Mouse (Mus musculus) megakaryocyte progenitor cell, adult 5-6 weeks (primary cell): ENCODE results near the gene Zc2hc1b. TPM values are rescaled to one million over a fixed set of nuclear protein-coding genes. Genes with fewer than 3 reads are reported as not detected.

ENCODE experiments used
- ATAC-seq: replicated peaks from 2 replicates; pipeline ENCODE4 v1.8.0; 2016; ENCODE audit warnings: mild to moderate bottlenecking, moderate TSS enrichment, inconsistent platforms; ENCODE audit not compliant: poor library complexity
- total RNA-seq, 2 experiments: library from RNA; stranded (forward) in 1 of 2; stranded (reverse) in 1 of 2; fragments of 157-497, 149-512 nt in 1 of 2; fragments of 200-1000 nt in 1 of 2; gene quantifications; 2 replicates each; pipeline versions ENCODE4 v1.2.3 to v1.2.4; 2015 to 2017

The Zc2hc1b gene
- total RNA-seq, 2 experiments from 2014 or later: not detected

DNA sequence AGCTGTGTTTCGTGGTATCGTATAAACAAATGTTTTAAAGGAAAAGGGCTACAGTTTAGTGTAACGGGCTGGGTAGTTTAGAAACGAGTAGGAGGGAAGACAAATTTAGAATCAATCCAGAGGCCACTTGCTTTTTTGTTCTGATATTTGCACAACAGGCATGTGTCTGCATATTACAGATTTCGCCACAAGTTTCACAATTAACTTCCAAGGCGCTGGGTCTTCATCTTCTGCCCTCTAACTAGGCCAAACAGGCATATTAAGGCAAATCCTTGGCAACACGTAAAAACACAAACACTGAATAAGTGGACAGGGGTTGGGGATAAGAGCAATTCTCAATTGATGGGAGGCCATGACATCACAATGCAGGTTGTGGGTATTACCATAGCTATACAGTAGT is 2.0 kb downstream of the Zc2hc1b start:
- ATAC-seq: peak; percentile 62

DNA sequence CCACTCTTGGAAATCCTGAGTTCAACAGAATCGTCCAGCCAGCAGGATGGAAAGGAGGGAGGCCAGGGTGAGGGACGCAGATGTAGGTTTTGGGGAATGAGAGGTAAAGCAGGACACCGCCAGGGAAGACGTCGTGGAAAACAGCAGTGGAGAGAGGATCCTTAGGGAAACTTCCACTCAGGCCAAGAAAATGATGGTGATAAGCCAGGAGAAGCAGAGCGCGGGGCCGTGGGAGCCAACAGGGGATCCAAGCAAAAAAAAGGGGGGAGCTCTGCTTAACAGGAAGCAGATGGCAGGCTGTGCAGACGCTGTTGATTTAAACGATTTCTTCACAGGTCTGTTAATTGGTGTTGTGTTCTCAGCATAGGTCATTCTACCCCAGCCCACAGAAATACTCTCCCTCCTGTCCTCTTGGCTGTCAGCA is 5.0 kb downstream of the Zc2hc1b start:
- ATAC-seq: peak; percentile 77

DNA sequence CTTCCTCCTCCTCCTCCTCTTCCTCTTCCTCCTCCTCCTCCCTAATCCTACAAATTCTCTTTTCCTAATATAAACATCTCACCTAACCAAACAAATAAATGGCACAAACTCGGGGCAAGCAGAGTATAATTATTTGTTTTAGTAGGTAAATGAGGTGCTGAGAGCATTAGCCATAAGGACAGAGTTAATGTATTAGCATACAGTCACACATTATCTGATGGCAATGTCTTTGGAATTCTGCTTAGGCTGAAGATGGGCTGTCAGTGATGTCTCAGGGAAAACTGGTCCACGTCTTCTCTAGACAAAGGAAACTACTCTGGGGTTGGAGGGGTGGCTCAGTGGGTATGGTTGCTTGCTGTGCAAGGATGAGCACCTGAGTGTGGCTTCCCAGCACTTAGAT is 6.4 kb downstream of the Zc2hc1b start:
- no peak for ATAC-seq

DNA sequence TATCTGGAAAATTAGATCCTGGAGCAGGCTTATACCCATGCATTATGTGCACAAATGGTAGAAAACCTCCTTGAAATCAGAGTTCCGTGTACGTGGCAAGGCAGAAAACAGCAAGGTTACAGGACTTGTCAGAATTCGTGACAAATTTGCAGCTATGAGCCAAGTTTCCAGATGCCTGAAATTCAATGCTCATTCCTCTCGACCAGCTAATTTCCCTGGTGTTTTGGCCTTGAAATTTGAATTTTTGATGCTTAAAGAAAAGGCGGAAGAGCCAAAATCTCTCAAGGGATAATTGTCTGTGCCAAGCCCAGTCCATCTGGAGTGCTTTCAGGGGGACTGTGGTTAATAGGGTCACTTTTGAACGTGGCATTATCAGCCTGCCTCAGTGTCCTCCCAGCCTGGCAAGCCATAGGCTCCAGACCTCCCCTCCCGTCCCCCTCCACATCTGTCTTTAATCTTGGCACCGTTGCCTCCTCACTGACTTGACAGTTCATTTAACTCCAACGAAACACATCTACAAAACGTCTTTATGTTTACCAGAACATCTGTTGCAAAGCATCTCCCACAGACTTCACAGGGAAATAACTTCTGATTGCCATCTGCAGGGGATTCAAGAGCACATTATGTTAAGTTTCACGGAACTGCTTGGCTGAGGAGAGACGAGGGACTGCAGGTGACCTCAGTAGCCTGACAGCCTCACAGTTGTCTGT is 6.9 kb downstream of the Zc2hc1b start:
- ATAC-seq: no peak

DNA sequence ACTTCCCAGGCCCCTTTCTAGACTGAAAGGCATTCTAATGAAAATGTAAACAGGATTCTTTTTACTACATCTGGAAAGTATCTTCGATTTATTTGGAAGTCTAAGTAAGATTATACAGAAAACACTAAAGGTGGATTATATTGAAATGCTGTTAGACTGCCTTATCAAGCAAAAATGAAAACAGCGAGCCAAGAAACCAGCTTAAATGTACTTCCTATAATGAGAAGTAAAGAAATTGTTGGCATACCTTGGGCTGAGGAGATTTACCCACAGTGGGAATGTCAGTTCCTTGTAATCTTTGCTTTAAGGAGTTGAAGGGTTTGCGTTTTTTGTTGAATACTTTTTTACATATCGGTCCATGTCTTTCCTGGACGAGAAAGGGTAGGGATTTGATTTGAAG is 9.4 kb downstream of the Zc2hc1b start:
- no peak for ATAC-seq

DNA sequence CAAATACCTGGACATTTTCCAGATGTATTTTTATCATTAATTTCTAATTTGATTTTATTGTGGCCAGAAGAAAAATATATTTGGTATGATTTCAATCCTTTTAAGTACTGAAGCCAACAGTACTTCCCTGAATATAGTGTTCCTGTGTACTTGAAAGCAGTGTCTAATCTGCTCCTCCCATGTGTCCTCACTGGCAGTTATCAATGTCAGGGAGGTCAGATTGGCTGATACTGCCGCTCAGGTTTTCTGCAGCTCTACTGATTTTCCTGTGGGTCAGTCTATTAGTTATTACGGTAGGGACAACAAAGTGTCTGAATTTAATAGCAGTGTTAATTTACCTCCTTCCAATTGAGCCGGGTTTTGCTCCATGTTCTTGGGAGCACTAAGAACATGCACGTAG is 15.8 kb downstream of the Zc2hc1b start:
- ATAC-seq: peak; percentile 46; the same call in 1 of the 2 replicates

DNA sequence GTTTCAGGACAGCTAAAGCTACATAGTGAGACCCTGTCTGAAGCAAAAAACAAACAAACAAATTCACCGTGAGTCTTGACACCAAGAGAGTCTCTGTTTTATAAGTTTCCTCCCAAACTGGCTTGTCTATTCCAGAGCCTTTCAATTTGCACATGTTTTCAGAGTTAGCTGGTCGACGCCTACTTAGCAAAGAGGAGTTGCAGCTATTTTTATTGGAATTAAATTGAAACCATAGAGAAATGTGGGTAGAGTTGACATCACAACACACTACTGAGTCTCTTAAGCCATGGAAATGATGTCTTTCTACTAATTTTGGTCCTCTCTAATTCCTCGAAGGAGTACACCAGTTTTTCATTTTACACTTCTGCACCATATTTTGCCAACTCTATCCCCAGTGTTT is 16.9 kb downstream of the Zc2hc1b start:
- ATAC-seq: no peak

DNA sequence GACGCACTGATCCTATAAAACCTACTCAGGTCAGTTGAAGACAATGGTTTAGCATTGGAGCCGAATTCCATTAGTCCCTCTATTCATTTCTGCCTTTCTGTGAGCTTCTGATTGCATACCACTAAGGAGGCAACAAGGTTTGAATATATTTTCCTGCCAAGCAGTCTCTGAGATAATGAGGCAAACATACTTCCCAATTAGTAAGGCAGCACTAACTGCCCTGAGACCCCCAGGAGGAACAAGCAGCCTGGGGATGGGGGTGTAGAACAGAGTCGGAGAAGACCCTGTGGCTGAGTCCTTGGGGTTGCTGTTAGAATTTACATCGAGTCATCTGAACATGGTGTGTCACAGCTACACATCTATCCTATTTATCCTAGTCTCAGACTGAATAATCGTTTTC is 22.4 kb downstream of the Zc2hc1b start:
- no peak for ATAC-seq

DNA sequence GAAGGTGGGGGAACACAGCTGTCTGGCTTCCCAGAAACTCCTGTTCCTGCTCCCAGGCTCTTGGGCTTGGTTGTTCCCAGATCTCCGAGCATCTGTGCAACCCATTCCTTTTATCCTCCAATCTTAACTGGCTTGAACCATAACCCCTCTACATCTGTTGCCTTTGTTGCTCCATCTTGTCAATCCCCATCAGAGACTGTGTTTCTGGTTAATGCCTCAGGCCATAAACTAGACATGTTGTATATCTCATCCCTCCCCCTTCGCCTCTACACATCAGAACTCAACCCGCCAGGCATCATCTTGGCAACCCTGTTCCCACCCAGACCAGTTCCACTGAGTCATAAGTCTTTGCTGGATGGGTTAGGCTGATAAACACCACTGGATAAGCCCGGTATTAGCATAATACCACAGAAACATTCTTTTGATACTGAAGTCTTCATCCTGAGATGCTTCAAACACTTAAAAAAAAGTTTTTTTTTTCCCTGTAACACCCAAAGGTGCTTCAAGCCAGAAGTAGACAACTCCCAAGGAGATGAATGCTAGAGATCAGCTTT is 24.9 kb downstream of the Zc2hc1b start:
- ATAC-seq: no peak

DNA sequence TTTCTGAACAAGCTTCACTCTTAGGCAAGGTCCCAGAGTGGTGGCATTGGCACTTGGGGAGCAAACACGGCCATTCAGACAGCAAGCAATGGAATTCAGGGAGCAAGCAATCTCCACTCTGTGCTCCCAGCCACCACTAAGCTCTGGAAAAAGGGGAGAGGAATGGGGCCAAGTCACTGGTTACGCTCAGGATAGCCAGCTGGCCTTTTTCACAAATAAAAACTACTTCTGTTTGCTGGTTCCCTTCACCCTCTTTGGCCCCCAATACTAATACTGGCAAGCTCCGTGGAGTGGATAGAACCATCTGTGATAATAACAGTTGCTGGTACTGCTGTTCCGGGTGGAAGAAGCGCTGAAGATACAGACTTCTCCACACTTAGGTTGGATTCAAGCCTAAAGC is 26.5 kb downstream of the Zc2hc1b start:
- no peak for ATAC-seq

DNA sequence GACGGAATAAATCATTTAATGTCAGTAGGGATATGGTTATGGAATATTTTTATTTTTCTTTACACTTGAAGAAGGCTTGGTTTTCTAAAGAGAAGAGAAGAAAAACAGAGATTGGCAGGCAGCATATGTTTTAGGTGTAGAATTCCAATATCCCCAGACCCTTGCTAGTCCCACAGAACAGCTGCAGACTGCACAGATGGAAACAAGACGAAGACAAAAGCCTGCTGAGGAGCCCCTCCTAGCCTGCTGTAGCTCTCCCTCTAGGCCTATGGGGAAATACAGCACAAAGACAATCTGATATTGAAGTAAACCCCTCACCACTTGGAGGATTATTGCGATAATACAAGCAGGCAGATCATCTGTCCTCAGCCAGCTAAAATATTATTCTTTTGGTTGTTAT is 27.4 kb downstream of the Zc2hc1b start:
- no peak for ATAC-seq

DNA sequence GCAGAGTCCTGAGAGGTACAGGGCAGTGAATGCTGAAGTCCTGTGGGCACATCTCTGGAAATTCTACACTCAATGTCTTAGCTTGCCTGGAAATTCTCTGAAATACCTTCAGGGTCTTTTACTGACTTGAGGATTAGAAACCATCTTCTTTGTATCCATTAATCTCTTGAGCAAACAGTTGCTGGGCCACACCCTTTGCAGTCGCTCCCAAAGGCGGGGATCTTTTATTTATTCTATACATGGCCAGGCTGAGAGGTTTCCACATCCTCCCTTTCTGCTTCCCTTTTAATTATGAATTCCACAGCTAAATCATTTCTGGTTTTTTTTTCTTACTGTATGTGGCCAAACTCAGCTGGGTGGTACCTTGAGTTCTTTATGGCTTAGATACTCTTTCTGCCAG is 37.4 kb downstream of the Zc2hc1b start:
- no peak for ATAC-seq

DNA sequence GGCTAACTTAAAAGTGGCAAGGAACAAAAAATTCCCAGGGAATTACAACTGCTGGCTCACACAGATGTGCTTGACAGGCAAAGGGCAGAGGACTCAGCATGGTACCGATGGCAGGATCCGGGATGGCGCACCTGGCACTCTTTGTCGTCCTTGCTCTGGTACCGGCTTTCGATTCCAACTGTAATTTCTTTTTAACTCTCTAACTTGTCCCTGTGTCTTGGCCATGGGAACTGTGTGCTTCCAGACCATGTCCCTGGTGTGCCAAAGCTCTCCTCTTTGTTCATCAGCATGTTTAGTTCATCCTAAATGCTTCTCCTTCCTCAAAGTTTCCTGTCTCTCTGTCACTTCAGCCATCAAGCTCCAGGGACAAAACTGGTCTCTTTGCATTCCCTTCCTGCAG is 39.9 kb downstream of the Zc2hc1b start:
- ATAC-seq: no peak

DNA sequence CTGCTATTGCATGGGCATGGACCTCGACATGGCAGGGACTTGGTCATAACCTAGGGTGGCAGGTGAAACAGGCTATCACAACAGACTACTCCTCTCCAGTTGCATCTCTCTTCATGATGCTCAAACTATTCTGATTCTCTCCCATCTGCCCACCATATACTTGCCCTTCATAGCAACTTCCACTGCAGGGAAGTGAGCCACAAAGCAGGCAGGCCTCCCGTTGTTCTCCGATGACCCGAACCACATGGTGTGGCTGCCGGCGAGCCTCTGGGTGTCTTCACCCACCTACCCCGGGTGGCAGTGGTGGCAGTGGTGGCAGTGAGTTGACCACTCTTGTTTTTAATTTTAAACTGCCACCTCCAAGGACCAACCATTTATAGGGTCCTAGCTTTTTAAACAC is 42.1 kb downstream of the Zc2hc1b start:
- ATAC-seq: no peak

DNA sequence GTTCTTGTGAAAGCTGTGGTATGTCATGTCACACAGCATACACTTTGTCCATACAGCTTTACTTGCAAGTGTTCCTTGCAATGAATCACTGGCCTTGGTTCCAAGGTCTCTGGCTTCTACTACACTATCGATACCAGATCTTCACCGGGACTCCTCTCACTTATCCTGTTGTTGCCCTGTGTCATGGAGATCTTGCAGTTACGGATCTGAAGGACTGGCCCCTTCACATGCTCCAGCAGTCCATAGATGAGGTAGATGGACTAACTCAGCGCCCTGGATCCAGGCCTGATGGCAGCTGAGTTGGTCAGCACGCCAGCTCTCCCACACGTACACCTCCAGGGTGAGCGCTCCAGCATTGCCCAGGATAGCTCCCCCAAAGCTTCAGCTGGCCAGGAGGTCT is 42.5 kb downstream of the Zc2hc1b start:
- ATAC-seq: no peak

DNA sequence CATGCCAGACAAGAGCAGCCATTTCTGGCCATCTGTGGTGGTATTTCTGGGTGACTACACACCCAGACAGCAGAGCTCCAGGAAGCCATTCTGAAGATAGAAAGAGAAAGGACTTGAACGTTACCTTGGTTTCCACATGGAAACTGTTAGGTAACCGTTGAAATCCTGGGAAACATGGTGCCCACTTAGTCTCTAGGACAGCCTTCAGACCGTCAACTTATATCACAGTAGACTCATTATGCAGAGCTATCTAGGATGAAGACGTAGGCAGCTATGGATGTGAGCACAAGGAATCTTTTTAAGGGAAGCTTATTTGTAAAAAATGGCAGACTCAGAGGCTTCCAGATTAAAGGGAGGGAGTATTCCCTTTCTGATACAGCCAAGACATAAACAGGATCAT is 44.0 kb downstream of the Zc2hc1b start:
- ATAC-seq: no peak

DNA sequence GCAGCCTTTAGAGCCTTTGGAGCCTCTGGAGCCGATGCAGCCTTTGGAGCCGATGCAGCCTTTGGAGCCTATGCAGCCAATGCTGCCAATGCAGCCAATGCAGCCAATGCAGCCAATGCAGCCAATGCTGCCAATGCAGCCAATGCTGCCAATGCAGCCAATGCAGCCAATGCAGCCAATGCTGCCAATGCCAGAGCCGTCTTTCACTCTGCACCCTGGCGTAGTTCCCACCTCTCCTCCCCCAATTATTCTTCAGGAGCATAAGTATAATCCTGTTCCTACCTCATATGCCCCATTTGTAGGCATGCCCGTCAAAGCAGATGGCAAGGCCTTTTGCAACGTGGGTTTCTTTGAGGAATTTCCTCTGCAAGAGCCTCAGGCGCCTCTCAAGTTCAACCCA is 49.9 kb downstream of the Zc2hc1b start:
- ATAC-seq: no peak

DNA sequence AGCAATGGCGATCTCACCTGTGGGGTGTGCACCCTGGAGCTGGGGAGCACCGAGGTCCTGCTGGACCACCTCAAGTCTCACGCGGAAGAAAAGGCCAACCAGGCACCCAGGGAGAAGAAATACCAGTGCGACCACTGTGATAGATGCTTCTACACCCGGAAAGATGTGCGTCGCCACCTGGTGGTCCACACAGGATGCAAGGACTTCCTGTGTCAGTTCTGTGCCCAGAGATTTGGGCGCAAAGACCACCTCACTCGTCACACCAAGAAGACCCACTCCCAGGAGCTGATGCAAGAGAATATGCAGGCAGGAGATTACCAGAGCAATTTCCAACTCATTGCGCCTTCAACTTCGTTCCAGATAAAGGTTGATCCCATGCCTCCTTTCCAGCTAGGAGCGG is 50.5 kb downstream of the Zc2hc1b start:
- ATAC-seq: no peak

DNA sequence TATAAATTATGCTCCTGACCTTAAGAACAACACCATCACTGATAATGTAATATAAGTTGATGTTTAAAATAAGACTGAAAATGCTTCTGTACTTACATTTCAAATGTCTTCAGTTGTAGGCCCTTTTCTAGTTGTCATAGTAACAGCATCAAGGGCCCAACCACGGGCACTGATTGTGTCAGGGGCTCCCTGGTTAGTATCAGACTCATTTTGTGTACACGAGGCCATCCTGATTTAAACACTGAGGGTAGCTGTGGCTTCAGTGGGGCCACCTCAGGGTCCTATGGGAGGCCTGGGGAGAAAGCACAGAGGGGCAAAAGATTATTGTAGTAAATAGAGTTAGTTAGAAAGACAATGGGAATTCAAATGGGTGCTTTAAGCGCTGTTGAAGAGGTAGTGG is 52.0 kb downstream of the Zc2hc1b start:
- no peak for ATAC-seq

DNA sequence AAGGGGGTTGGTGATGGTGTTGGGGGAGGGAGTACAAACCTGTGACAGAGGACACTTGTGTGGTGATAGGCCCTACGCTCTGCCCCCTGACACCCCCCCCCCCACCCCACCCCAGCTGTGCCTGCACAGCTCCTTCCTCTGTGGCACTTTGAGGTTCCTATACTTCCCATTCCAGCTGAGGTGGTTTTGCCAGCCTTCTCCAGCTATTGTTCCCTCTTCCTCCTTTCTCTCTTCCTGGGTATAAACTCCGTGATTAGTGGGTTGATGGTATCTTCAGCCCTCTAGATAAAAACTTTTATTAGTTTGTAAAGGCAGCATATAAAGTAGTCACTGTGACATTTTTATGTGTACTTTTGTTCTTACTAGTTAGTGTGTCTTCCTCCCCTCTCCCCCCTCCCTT is 58.5 kb downstream of the Zc2hc1b start:
- no peak for ATAC-seq

DNA sequence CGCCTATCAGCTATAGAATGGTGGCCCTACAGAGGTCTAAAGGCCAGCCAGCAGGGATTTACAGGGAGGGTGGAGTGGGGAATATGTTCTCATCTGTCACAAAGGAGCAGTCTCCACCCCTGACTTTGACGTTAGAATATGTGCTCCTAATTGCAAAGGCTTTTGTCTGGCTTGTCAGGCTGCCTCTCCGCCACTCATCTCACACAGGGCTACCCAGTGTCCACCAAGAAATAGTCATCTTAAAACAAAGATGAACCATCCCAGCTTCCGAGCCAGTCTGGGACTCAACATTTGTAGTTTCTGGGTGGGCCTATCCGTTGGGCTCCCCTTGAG is 59.1 kb downstream of the Zc2hc1b start:
- ATAC-seq: no peak

DNA sequence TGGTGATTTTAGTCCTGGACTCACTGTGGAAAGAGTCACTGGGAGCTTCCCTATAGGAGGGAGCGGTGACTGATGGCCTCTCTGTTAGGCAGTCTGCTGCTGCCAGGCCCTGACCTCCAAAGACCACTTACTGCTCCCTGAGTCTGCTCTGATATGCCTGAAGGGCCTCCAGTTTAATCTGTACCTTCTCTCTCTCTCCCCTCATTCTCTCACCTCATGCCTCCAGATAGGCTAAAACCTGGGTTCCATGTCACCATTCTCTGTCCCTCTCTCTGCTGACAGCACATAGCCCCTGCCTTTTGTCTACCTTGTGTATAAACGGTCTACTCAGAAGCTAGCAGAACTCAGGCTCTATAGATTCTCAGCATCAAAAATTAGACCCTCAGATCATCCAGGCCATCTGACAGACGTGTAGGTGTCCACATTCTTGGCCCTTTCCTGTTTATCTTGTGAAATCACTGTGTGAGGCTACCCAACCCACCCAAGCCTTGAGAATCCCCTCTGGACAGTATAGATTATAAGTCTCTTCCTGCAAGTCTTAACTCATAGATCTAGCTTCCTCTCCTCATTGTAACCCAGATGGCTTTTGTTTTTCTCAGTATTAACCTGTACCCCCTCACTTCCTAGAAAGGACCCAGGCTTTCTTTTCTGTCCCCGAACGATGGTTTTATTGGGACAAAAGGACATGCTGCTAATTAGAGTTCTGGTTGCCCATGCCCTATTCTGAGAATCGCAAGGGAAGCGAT is 59.6 kb downstream of the Zc2hc1b start:
- ATAC-seq: no peak
